Mouse (Mus musculus) layer of hippocampus, adult 9-11 months (tissue): ENCODE results near the gene Tbc1d25.

Source experiments
- DNase-seq: peaks from one replicate; pipeline ENCODE4 v3.0.0; 2022

The Tbc1d25 gene

DNA sequence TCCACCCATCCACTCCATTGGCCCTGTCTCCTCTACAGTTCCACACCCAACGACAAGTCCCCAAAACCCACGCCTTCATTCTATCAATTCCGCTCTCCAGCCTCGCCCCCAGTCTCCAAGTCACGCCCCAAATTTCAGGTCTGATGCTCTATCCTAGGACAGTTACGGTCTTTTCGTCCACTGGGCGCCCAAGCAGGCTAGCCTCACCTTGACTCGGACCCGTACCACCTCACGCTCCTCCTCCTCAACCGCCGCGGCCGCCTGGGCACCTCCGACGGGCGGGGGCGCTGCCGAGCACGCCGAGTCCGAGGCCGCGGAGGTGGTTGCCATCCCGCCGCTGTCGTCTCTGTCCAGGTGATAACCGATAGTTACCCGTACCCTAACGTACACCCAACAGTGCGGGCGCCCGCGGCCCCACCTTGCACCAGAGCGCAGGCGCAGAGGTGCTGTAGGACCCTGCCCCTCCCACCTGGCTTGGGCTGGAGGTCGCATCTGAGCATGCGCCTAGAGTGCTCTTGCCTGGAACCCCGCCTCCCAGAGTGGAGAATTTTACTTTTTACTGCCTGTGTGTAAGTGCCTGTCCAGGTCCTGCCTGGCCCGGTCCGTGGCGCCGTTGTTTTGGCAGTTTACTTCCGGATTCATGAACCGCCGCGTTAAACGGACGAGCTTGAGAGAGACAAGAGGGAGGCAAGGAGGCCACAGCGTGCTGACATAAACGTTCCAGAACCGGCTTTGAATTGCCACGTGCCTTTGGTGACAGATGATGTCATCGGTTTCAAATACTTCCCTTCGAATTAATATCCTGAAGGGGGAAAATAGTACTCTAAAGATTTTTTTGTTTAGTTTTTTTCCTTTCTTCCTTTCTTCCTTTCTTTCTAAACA lies at the start of gene Tbc1d25:
Tbc1d25 (minus strand) TSS at position 678 of the 882 bp plus-strand sequence.
- peak; percentile 87 for DNase-seq

- DNase-seq, result no peak
Observed at GRCm38 (mm10) chrX:8223473-8223872, 47.5 kb upstream of the Tbc1d25 start.

- peak; percentile 15 for DNase-seq
Observed at GRCm38 (mm10) chrX:8222678-8223421, 46.9 kb upstream of the Tbc1d25 start.

DNA sequence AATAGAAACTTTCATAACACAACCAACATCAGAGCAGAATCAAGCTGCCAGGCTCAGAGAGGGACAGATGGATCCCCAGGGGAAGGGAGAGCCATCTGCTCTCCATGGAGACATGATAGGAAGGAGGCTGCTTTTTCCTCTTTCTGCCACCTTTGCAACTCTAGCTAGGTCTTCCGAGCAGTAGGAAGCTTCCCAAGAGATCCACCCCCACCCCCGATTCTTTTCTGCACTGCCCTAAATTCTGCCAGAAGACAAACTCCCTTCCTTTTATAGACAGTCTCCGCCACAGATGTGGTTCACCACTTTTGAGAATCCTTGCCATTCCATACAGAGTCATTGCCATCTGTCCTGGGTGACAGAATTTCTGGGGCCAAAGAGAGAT lies 46.3 kb upstream of the Tbc1d25 start:
- DNase-seq, result peak; percentile 73

GRCm38 (mm10) chrX:8219651-8220050 lies 43.7 kb upstream of the Tbc1d25 start:
- DNase-seq, result no peak

- DNase-seq, result no peak
Observed at GRCm38 (mm10) chrX:8218114-8218513, 42.1 kb upstream of the Tbc1d25 start.

- peak; percentile 32 for DNase-seq
Observed at GRCm38 (mm10) chrX:8217383-8217782, 41.4 kb upstream of the Tbc1d25 start.

DNA sequence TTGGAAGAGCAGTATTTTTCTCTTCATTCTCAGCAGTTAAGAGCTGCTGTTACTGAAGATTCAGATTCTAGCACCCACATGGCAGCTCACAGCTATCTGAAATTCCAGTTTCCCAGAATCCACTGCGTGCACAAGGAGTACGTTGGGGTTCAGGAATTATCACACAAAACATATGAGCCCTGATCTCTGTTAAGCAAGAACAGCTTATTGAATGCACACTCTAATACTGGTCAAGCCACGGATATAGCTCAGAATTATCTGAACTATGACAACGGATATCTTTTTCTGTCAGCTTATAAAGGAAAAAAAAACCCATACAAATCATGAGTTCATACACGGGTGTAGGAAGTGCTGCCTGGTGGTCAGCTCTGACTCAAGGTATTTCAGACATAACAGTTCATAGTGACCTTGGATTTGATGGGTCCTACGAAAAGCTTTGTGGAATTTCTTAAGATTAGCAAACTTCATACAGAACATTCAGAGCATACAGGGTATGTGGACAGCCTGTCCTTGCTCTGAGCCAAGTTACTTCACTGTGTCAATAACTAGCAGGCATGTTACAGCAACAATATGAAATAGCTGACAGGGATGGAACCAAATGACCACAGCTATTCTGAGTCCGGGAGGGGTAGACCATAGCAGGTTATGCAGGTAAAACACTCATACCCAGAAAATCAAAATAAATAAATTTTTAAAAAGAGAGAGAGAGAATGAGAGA lies 35.7 kb upstream of the Tbc1d25 start:
- DNase-seq, result no peak

GRCm38 (mm10) chrX:8209720-8210119 lies 33.7 kb upstream of the Tbc1d25 start:
- no peak for DNase-seq

DNA sequence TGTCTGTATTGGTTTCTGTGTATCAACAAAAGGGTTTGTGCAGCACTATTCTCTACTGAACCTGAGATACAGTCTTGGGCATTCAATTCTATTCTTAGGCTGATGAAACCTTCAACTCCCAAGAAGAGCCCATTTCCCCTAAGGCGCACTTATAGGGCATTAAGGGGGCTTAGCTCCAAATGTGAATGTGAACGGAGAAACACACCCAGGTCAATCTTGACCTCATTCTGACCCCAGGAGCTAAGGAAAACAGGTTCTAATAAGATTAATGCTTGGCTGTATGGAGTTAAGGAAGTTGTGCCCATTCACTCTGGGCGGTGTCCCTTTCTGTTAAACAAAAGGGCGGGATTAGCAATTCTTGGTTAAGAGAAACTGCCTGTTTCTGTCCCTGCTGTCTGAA lies 31.2 kb upstream of the Tbc1d25 start:
- no peak for DNase-seq

DNA sequence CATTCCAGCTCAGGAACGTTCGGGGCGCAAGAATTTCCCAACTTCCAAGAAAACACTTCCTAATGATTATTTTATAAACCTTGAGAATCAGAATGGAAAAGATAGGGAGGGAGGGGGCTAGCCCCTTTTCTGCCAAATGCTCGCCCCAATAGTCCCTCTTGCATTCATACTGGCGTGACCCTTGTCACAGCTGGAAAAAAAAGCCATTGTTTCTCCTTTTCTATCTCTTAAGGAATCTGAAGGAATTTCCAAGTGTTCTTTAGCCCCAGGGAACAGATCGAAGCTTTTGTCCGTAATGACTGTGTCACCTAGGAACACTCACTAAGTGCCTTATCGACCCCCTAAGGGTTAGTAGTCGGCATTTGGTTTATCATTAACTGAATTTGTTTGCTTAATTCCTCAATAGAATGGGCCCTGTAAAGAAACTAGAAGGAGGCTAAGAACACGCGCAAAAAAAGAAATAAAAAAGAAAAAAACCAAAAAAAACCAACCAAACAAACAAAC lies 30.8 kb upstream of the Tbc1d25 start:
- no peak for DNase-seq

- DNase-seq, result peak; percentile 82
Observed at GRCm38 (mm10) chrX:8206015-8206693, 30.2 kb upstream of the Tbc1d25 start, which contains the start of gene Porcn. Gene Porcn (minus strand): TSS chrX:8206525.

DNA sequence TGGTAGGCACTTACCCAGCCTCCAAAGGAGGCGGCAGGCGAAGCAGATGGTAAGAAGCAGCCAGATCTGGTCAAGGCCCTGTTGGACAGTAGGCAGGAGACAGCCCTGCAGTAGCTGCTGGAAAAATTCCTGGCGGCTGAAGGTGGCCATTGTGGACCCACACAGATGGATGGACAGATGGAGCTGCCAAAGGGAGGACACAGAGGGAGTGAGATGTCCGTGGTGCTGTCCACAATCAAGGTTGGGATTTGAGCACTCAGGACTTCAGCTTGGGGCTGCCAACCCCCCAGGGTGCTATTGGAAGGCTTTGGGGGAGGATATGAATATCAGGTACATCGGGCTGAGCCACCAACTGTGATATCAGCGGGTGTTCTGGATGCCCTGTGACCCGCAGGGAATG lies 29.6 kb upstream of the Tbc1d25 start:
- DNase-seq, result peak; percentile 14

DNA sequence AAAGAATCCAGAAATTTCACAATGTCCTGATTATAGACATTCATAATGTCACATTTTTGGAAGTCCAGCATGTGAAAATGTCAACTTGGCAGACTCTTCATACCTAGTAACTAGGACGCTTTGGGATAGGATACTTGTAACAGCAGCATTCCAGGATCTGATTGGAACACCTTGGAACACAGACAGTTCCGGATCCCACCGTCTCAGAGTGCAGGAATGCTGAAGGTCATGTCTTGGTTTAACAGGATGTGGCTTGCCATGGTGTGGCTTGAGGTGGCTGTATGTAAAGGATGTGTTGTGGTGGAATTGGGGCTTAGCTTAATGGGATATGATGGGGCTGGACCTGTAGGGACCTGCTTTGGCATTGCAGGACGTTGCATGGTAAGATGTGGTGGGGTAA lies 29.1 kb upstream of the Tbc1d25 start:
- DNase-seq, result no peak

- DNase-seq, result no peak
Observed at GRCm38 (mm10) chrX:8204076-8204475, 28.1 kb upstream of the Tbc1d25 start.

GRCm38 (mm10) chrX:8203105-8203504 lies 27.1 kb upstream of the Tbc1d25 start:
- no peak for DNase-seq

GRCm38 (mm10) chrX:8193419-8193723 lies 17.4 kb upstream of the Tbc1d25 start, which contains the start of gene Ebp:
Gene Ebp (minus strand): TSS chrX:8193512.
- peak; percentile 81 for DNase-seq

DNA sequence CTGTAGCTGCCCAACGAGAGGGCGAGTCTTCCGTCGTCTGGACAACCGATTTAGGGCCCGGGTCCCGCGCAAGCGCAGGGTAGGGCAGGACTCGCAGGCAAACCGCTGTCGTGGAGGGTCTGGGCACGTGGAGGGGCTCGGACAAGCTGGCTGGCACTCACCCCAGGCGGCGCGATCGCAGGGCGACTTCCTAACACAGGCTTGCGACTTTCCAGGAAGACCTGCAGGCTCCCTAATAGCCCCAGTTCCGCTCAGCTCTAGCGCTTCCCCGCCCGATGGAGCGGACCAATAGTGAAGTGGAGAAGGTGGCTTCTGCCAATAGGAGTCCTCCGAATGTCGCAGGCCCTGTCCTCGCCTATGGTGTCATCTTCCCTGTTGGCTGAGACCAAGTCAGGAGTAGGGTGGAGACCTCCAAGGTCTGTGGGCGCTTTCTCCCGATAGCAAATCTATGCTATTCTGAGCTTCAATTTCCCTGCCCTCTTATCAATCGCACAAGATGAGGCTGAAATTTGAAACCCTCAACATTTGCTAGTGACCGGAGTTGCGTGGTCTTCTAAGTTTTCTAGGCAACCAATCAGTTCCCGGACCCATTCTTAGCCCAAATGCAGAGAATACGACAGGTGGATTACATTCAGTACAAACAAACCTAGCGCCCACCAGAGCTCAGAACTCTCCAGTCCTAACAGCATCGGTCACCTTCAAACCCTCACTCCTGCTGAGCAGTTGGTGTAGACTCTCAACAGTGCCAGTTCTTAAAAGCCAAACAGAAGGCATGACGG lies 16.8 kb upstream of the Tbc1d25 start:
- peak; percentile 88 for DNase-seq

GRCm38 (mm10) chrX:8192126-8192639 lies 16.2 kb upstream of the Tbc1d25 start:
- DNase-seq, result peak; percentile 15

DNA sequence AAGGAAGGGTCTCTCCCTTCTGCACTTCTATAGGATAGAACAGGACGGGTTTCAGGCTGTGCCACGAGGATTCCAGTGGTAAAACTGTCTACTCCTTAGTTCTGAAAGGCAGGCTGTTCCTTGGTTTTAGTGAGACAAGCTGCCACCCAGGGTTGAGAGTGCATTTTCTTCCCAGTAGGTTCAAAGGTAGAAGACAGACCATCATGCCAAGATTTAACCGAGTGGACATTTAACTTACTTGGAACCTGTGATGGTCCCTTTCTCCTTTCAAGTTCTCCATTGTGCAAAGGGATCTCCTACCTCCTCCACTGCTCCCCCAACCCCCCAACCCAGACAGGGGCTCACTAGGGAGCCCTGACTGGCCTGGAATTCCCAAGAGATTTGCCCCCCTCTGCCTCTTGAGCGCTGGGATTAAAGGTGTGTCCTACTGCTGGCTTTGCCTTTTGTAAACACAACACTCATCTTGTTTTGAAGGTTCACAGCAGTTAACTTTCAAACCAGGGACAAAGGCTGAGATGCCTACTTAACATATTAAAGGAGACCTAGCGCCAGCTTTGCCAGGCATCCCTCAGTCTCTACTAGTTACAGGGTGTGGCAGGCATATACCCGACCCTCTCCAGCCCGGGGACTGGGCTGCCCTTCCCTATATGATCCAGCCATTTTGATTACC lies 7.0 kb upstream of the Tbc1d25 start:
- DNase-seq, result no peak

GRCm38 (mm10) chrX:8179646-8180045 lies 3.7 kb upstream of the Tbc1d25 start:
- DNase-seq, result no peak
